Mouse (Mus musculus) lung, adult 2 months (tissue): ENCODE data around the gene Rps29. TPM values are rescaled to one million over a fixed set of nuclear protein-coding genes. Genes with fewer than 3 reads are reported as not detected.
"Not testable (repeated sequence)": the region's sequence is repeated elsewhere in the genome, so short reads cannot be mapped to it uniquely, and the experiment has no call there.

Experiments
- DNase-seq: peaks from one replicate; pipeline ENCODE4 v3.0.0; 2022
- H3K4me1 ChIP-seq: fragments of 200-500 bp; 2 replicates; pipeline ENCODE4 v1.6.1; 2011; ENCODE audit warnings: low read length; ENCODE audit not compliant: control insufficient read depth, insufficient read depth
- H3K4me3 ChIP-seq: fragments of 200-500 bp; replicated peaks from 2 replicates; pipeline ENCODE3; 2011; ENCODE audit warnings: low read depth, mild to moderate bottlenecking, control low read depth, low read length; ENCODE audit errors: extremely low read depth
- CTCF ChIP-seq: fragments of 200-500 bp; IDR thresholded peaks from 2 replicates; pipeline ENCODE4 v1.5.1; 2011; ENCODE audit warnings: mild to moderate bottlenecking, low read length, control low read depth; ENCODE audit not compliant: insufficient read depth
- POLR2A ChIP-seq: fragments of 200-500 bp; IDR thresholded peaks from 2 replicates; pipeline ENCODE4 v1.6.1; 2011; ENCODE audit warnings: low read depth, mild to moderate bottlenecking, control low read depth, low read length, borderline replicate concordance; ENCODE audit errors: extremely low read depth
- whole genome bisulfite sequencing: fragments of 180-500 bp; shearing (Covaris S2); methylation state at CpG from one replicate; pipeline ENCODE4 v1.1.7; 2018; 5-methylcytosine and 5-hydroxymethylcytosine counted together
- polyA plus RNA-seq: library from polyadenylated mRNA; depleted of rRNA; stranded (reverse); fragments of >200 nt; gene quantifications from 2 replicates; pipeline ENCODE4 v1.2.3, GENCODE M21; 2012; rRNA removed

Gene Rps29
- 892 and 1,117 TPM in 2 replicates for polyA plus RNA-seq

DNA sequence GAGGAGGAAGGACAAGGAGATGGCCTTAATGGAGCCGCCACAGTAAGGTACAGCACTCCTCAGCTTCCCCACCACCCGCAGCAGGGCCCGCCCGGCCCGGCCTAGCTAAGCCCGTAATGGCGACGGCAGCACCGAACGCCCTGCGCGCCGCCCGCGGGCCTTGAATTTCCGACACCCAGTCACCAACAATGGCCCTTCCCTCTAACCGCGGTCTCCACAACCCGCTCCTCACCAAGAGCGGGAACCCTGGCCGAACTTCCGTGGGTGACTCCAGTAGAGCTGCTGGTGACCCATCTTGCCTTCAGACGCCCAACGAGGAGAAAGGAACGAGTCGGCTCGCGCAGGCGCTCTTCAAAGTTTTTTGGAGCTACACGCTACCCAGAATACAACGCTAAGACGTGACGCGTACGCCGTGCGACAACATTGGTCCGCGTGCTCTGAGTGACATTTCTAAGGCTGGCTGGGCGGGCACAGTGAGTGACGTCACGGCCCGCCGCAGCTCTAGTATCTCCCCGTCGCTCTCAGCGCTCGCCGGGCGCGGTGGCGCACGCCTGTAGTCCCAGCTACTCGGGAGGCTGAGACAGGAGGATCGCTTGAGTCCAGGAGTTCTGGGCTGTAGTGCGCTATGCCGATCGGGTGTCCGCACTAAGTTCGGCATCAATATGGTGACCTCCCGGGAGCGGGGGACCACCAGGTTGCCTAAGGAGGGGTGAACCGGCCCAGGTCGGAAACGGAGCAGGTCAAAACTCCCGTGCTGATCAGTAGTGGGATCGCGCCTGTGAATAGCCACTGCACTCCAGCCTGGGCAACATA is at the start of gene Rps29:
TSS of gene Rps29 (minus strand) at position 422 of the 813 bp plus-strand sequence.
- WGBS: under 1% methylated on average over 61 of the region's 68 CpGs
- peak within 1 kb of the TSS; percentile 71 for H3K4me3 ChIP-seq

DNA sequence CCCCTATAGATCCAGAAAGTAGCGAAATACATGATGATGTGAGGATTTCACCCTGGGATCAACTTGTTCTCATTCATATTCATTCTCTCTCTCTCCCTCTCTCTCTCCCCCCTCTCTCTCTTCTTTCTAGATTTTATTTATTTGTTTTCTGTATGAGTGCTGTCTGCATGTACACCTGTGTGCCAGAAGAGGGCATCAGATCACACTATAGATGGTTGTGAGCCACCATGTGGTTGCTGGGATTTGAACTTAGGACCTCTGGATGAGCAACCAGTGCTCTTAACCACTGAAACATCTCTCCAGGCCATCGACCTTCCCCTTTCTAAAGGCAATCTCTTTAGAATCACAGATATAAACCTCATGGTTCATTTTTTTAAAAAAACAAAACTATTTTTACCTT is 49.5 kb upstream of the Rps29 start:
- no peak for TF ChIP-seq POLR2A
- no peak for TF ChIP-seq CTCF
- no peak for DNase-seq
- Histone ChIP-seq H3K4me3 (no peak overlapping the region), H3K4me1 (no peaks in the 10 kb centered on the region)
- whole genome bisulfite sequencing: 88% methylated on average over 2 of the region's 2 CpGs

More for the DNA sequence above, at the start of gene Rps29:
- TF ChIP-seq POLR2A: peak; percentile 80
- not testable (repeated sequence) for H3K4me1 ChIP-seq
- DNase-seq: peak; percentile 96

DNA sequence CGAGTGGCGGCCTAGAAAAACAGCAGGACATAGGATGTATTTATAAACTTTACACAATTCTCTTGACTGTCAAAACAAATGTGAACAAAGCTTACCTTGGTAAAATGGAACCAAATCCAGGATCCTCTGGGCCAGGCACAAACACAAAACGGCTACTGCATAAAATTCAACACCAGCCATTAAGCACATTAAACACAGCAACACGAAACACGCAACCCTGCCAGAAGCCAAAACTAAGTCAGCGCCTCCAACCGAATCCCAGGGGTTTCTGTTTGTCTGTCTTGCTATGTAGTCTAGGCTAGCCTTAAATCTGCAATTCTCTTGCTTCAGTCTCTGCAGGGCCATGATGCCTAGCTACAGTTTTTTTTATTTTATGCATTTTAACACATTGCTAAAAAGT is 48.9 kb upstream of the Rps29 start:
- WGBS: 93% methylated on average over 7 of the region's 7 CpGs
- no peaks in the 10 kb centered on the region for H3K4me1 ChIP-seq
- H3K4me3 ChIP-seq: no peak overlapping the region
- TF ChIP-seq POLR2A: no peak
- DNase-seq: no peak

DNA sequence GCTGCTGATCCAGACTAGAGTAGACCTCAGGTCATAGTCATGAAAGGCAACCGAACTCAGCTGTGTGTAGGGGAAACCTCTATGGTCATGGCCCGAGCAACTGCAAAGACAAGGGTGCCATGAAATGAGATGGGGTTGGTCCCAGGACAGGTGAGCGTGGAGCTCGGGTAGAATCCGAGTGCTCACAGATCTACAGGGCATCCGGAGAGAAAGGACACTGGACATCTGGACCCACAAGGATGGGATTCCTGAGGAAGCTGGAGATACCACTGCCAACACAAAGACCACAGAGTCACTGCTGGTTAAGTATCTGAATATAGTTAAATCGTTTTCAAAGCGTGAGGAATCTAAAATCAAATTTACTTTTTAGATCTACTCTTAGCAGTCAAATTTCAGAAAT is 48.4 kb upstream of the Rps29 start:
- Histone ChIP-seq H3K4me1 (no peaks in the 10 kb centered on the region), H3K4me3 (no peak overlapping the region)
- TF ChIP-seq POLR2A (no peak), CTCF (no peak)
- WGBS: 92% methylated on average over 8 of the region's 8 CpGs
- DNase-seq: no peak

DNA sequence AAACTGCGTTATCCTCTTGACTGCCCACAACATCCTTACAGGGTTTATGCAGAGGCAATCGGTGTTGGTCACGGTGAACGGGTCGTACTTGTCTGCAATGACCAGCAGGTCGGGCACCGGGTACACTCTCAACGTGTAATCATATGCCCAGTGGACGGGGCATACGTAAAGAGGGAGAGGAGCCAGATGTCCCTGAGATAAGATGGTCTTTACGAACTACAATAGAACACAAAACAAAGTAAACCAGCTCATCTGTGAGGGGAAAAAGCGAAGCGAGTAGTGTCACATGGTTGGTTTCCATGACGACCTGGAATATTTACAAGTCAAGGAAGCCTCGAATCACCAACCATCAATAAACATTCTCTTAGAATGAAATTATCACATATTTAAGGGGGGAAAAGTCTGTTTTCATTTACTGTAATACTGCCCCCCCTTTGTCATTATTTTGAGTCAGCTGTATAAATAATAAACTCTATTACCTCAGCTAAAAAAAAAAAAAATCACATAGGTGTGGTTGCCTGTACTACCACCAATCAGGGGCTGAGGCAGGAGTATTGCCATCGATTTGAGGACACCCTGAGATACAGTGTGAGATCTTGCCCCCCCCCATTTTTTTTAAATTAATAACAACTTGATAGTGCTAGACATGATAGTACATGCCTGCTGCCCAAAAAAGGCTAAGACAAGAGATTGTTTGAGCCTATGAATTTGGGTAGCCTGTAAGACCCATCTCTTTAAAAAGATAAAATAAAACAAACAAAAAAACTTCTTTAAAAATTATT is 45.3 kb upstream of the Rps29 start, which contains the start of gene Gm49384:
TSS of gene Gm49384 (minus strand) at position 216 of the 782 bp plus-strand sequence.
- 76% methylated on average over 16 of the region's 16 CpGs for WGBS
- H3K4me1 ChIP-seq: no peaks in the 10 kb centered on the region
- DNase-seq: no peak
- H3K4me3 ChIP-seq: no peak within 1 kb of the TSS
- TF ChIP-seq CTCF (no peak), POLR2A (no peak)

DNA sequence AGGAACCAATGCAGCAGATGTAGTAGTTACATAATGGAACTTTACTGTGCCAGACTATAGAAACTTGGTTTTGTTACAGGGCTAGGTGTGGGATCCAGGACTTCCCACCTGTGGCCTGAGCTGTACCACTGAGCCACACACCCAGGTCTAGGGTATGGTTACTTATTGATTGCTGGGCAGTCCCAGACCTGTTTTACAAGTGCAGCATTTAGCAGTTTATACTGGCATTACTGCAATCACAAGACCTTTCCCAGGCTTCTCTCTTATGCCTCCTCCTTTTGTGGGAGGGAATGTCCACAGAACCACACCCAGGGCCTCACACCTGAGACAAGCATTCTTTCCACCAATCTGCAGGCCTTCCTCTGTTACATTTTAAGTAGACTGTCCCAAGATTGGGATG is 40.0 kb upstream of the Rps29 start:
- no peak for TF ChIP-seq CTCF
- TF ChIP-seq POLR2A: no peak
- Histone ChIP-seq H3K4me1 (peaks cover 3% of the 10 kb centered on the region), H3K4me3 (no peak overlapping the region)

DNA sequence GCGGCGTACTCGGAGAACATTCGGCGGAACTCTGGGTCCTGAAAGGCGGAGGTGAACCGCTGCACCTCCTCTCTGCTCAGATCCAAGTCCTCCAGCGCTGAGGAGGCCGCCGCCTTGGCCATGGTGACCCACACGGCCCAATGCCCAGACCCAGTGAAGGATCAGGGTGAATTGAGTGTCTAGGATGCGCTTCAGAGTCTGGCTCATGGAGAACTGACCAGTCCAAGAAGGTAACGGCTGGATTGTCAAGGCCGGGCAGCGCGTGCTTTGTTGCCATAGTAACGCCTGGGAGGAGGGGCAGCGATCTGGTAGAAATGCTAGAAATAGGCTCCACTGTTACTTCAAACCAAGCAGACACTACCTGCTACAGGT is 39.2 kb upstream of the Rps29 start, which contains the start of gene Dnaaf2:
TSS of gene Dnaaf2 (minus strand) at position 266 of the 372 bp plus-strand sequence.
- H3K4me1 ChIP-seq: peaks cover 3% of the 10 kb centered on the region
- DNase-seq: no peak
- peak within 1 kb of the TSS; percentile 86 for H3K4me3 ChIP-seq
- 1% methylated on average over 18 of the region's 18 CpGs for WGBS
- TF ChIP-seq POLR2A (no peak), CTCF (no peak)

More for the DNA sequence above, 40.0 kb upstream of the Rps29 start:
- no peak for DNase-seq

DNA sequence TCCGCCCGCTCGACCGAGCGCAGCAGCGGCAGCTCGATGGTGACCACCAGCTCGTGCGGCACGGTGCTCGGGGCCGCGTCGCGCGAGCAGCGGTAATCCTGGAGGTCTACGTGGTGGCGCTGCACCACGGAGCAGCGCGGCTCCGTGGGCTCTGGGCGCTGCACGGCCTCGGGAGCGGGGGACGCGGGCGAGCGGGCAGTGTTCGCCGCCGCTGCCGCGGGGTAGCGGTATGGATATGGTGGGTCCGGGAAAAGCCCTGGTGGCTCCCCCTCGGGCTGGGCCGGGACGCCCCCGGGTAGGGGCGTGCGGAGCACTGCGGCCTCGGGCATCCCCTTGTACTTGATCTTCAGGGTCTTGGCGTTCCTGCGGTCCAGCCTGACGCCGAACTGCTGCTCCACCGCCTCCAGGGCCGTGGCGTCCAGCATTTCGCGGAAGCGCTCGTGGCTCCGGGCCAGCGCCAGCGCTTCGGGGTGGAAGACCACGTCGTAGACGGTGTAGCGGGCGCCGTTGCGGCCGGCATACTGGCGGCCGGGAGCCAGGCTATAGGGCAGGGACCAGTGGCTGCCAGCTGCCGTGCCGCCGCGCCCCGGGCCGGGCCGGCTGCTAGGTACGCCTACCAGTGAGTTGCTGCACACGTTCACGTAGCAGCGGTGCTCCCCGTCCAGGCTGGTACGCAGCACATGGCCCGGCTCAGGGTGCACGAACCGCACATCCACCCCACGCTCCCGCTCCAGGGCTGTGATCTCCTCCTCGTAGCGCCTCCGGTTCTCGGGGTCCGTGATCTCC is 38.6 kb upstream of the Rps29 start:
- DNase-seq: peak; percentile 59
- Histone ChIP-seq H3K4me3 (peak overlapping the region; percentile 86), H3K4me1 (peaks cover 3% of the 10 kb centered on the region)
- WGBS: 1% methylated on average over 86 of the region's 94 CpGs
- TF ChIP-seq POLR2A (no peak), CTCF (no peak)

DNA sequence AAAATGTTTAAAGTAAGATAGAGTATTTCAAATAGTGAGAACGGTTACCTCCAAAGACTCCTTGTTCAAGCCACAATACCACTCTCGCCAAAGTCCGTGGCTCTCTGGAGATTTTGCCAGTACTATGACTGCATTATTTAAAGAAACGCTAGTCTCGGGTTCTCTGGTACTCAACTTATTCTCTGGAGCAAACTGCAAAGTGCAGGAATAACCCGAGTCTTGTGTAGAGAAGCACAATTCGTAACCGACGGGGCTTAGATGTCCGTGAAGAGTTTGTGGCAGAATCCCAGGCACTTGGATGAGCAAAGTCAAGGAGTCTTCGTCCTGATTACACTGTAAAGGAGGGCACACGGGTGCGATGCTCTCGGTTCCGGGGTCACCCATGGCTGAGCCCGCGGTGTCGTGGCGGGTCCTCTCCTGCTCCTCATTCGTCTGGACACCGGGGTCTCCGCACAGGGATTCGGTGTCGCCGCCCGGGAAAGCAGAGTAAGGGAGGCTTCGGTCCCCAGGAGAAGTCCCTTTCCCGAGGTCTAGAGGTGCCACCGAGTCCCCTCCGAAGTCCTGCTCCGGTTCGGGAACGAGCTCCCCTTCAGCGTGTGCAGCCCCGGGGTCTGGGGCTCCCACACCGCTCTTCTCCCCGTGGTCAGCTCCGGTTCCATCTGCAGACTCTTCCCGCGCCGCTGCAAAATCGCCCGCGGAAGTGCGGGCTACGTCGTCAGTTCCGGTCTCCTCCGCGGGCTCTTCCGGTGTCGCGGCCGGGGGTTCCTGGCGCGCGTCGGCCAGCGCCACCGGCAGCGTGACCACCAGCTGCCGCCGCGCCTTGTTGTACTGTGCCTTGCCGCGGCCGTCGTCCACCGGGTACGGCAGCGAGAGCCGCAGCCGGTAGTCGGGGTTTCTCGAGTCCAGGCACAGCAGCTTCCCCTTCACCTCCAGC is 37.7 kb upstream of the Rps29 start, which contains the start of gene Gm49383:
TSS of gene Gm49383 (minus strand) at position 661 of the 934 bp plus-strand sequence.
- H3K4me1 ChIP-seq: peaks cover 3% of the 10 kb centered on the region
- peak; percentile 67; the same call in 1 of the 2 replicates for TF ChIP-seq POLR2A
- no peak for TF ChIP-seq CTCF
- peak within 1 kb of the TSS; percentile 86 for H3K4me3 ChIP-seq
- WGBS: 1% methylated on average over 75 of the region's 75 CpGs
- peak; percentile 70 for DNase-seq
